Mouse (Mus musculus): ENCODE results near the gene Fos. TPM values are rescaled to one million over a fixed set of nuclear protein-coding genes. Genes with fewer than 3 reads are reported as not detected.

The Fos gene
- polyA plus RNA-seq, 1 experiment, result 283 TPM

DNA sequence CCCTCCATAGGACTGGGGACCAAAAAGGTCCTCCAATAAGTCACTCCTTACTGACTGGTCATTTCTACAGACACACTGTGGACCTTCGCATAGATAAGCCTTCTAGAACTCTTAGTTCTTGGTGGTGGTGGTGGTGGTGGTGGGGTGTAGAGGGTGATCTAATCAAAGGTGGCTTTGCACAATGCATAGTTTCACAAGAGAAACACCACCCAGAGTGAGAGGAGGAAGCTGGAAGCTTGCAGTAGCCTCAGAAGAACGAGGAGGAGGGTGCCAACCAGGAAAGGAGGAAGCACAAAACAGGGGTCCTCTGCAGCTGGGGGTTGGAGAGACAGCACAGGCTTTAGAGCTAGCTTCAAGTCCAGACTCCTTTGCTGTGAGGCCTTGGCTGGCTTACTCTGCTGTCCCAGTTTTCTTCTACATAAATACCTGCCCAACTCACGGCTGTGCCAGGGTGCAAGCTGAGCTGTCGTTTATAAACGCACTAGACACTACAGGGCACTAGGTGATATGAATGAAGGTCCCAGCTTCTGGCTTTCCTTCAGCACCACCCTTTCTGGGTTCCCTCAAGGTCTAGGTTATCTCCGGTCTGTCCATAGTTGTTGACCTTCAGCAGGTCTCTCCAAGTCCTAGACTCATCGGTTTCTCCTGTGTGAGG, 15.7 kb downstream of the Fos start:
- no peaks in the 10 kb centered on the region for H3K27me3 ChIP-seq (ENCODE audit: control insufficient read depth, insufficient read depth, low read length)
- peaks cover 2% of the 10 kb centered on the region; the same call in 1 of the 2 replicates for H3K4me1 ChIP-seq (ENCODE audit: control insufficient read depth, insufficient read depth, insufficient read length, low read length)
- TF ChIP-seq POLR2A (IDR thresholded peaks at IDR 0.05; ENCODE audit: low read depth, low read length), result no peak
- no peak for TF ChIP-seq CTCF (IDR thresholded peaks at IDR 0.05; ENCODE audit: extremely low read depth, insufficient read length, insufficient replicate concordance, low read depth, low read length)
- 77% methylated on average over 7 of the region's 7 CpGs for WGBS
- no peak overlapping the region for H3K27ac ChIP-seq (ENCODE audit: insufficient read depth, low read depth, low read length)
- H3K4me3 ChIP-seq (ENCODE audit: low read depth, low read length), result no peak overlapping the region
- no peaks in the 10 kb centered on the region for H3K36me3 ChIP-seq (ENCODE audit: control insufficient read depth, insufficient read depth, low read length)

- H3K27me3 ChIP-seq (ENCODE audit: control insufficient read depth, insufficient read depth, low read length), result no peaks in the 10 kb centered on the region
- no peaks in the 10 kb centered on the region for H3K36me3 ChIP-seq (ENCODE audit: control insufficient read depth, insufficient read depth, low read length)
- H3K27ac ChIP-seq (ENCODE audit: insufficient read depth, low read depth, low read length), result no peak overlapping the region
- no peak overlapping the region for H3K4me3 ChIP-seq (ENCODE audit: low read depth, low read length)
- WGBS, result 79% methylated on average over 10 of the region's 10 CpGs
- peaks cover 2% of the 10 kb centered on the region; the same call in 1 of the 2 replicates for H3K4me1 ChIP-seq (ENCODE audit: control insufficient read depth, insufficient read depth, insufficient read length, low read length)
- TF ChIP-seq POLR2A (IDR thresholded peaks at IDR 0.05; ENCODE audit: low read depth, low read length) (no peak), CTCF (IDR thresholded peaks at IDR 0.05; ENCODE audit: extremely low read depth, insufficient read length, insufficient replicate concordance, low read depth, low read length) (no peak)
Observed at GRCm38 (mm10) chr12:85490096-85490820, 16.6 kb downstream of the Fos start.

DNA sequence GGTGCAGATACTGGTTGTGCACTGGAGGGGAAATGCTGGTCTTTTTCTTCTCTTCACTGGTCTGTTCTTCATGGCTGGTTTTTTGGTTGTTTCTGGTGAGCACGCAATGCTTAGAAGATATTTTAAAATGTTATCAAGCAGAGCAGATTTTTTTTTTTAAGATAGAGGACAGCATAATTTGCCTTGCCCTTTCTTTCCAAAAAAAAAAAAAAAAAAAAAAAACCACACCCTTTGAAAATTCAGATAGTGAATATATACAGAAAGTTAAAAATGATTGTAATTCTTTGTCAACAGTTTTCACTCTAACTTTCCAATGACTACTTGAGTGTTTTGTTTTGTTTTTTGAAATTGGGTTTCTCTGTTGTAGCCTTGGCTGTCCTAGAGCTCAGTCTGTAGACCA, 17.3 kb downstream of the Fos start:
- Histone ChIP-seq H3K27ac (ENCODE audit: insufficient read depth, low read depth, low read length) (no peak overlapping the region), H3K4me1 (ENCODE audit: control insufficient read depth, insufficient read depth, insufficient read length, low read length) (peaks cover 2% of the 10 kb centered on the region; the same call in 1 of the 2 replicates), H3K4me3 (ENCODE audit: low read depth, low read length) (no peak overlapping the region), H3K36me3 (ENCODE audit: control insufficient read depth, insufficient read depth, low read length) (no peaks in the 10 kb centered on the region), H3K27me3 (ENCODE audit: control insufficient read depth, insufficient read depth, low read length) (no peaks in the 10 kb centered on the region)
- TF ChIP-seq POLR2A (IDR thresholded peaks at IDR 0.05; ENCODE audit: low read depth, low read length) (no peak), CTCF (IDR thresholded peaks at IDR 0.05; ENCODE audit: extremely low read depth, insufficient read length, insufficient replicate concordance, low read depth, low read length) (no peak)
- WGBS, result 76% methylated on average over 1 of the region's 1 CpGs

GRCm38 (mm10) chr12:85492084-85492645, 18.5 kb downstream of the Fos start:
- no peak for TF ChIP-seq POLR2A (IDR thresholded peaks at IDR 0.05; ENCODE audit: low read depth, low read length)
- TF ChIP-seq CTCF (IDR thresholded peaks at IDR 0.05; ENCODE audit: extremely low read depth, insufficient read length, insufficient replicate concordance, low read depth, low read length), result peak; percentile 96; the same call in 1 of the 2 replicates
- no peak overlapping the region for H3K4me3 ChIP-seq (ENCODE audit: low read depth, low read length)
- WGBS, result 16% methylated on average over 16 of the region's 16 CpGs
- H3K36me3 ChIP-seq (ENCODE audit: control insufficient read depth, insufficient read depth, low read length), result no peaks in the 10 kb centered on the region
- no peaks in the 10 kb centered on the region for H3K27me3 ChIP-seq (ENCODE audit: control insufficient read depth, insufficient read depth, low read length)
- no peak overlapping the region for H3K27ac ChIP-seq (ENCODE audit: insufficient read depth, low read depth, low read length)
- peaks cover 2% of the 10 kb centered on the region; the same call in 1 of the 2 replicates for H3K4me1 ChIP-seq (ENCODE audit: control insufficient read depth, insufficient read depth, insufficient read length, low read length)

- TF ChIP-seq CTCF (IDR thresholded peaks at IDR 0.05; ENCODE audit: extremely low read depth, insufficient read length, insufficient replicate concordance, low read depth, low read length), result no peak
- no peak for TF ChIP-seq POLR2A (IDR thresholded peaks at IDR 0.05; ENCODE audit: low read depth, low read length)
- no peak overlapping the region for H3K27ac ChIP-seq (ENCODE audit: insufficient read depth, low read depth, low read length)
- no peaks in the 10 kb centered on the region for H3K36me3 ChIP-seq (ENCODE audit: control insufficient read depth, insufficient read depth, low read length)
- H3K27me3 ChIP-seq (ENCODE audit: control insufficient read depth, insufficient read depth, low read length), result no peaks in the 10 kb centered on the region
- H3K4me1 ChIP-seq (ENCODE audit: control insufficient read depth, insufficient read depth, insufficient read length, low read length), result peaks cover 4% of the 10 kb centered on the region; the same call in 1 of the 2 replicates
- WGBS, result 71% methylated on average over 7 of the region's 7 CpGs
- H3K4me3 ChIP-seq (ENCODE audit: low read depth, low read length), result no peak overlapping the region
Observed at GRCm38 (mm10) chr12:85496336-85496735, 22.6 kb downstream of the Fos start.

DNA sequence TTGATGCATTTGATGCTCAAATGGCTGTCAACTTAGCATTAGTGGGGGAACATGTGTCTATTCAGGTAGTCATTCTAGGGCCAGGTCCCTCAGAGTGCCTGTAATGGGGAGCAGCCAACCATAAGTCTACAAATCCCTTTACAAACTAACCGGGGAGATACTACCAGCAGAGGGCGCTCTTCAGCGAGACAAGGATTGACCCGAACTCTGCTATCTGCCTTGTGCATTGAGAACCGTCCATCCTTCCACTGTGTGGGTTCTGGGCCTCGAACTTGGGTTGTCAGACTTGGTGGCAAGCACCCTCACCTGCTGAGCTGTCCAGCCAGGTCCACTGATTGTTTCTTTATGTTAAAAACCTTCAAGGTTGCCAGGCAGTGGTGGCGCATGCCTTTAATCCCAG, 23.1 kb downstream of the Fos start:
- peak; percentile 79; the same call in 1 of the 2 replicates for TF ChIP-seq CTCF (IDR thresholded peaks at IDR 0.05; ENCODE audit: extremely low read depth, insufficient read length, insufficient replicate concordance, low read depth, low read length)
- no peak for TF ChIP-seq POLR2A (IDR thresholded peaks at IDR 0.05; ENCODE audit: low read depth, low read length)
- WGBS, result 16% methylated on average over 7 of the region's 7 CpGs
- H3K27me3 ChIP-seq (ENCODE audit: control insufficient read depth, insufficient read depth, low read length), result no peaks in the 10 kb centered on the region
- no peaks in the 10 kb centered on the region for H3K36me3 ChIP-seq (ENCODE audit: control insufficient read depth, insufficient read depth, low read length)
- no peak overlapping the region for H3K27ac ChIP-seq (ENCODE audit: insufficient read depth, low read depth, low read length)
- peaks cover 4% of the 10 kb centered on the region; the same call in 1 of the 2 replicates for H3K4me1 ChIP-seq (ENCODE audit: control insufficient read depth, insufficient read depth, insufficient read length, low read length)
- no peak overlapping the region for H3K4me3 ChIP-seq (ENCODE audit: low read depth, low read length)

Measured in small intestine, adult 2 months (tissue).